Mouse (Mus musculus): ENCODE data around the gene Kif6. TPM values are rescaled to one million over a fixed set of nuclear protein-coding genes. Genes with fewer than 3 reads are reported as not detected.

Gene Kif6
- total RNA-seq, 1 experiment: 0.36 TPM

DNA sequence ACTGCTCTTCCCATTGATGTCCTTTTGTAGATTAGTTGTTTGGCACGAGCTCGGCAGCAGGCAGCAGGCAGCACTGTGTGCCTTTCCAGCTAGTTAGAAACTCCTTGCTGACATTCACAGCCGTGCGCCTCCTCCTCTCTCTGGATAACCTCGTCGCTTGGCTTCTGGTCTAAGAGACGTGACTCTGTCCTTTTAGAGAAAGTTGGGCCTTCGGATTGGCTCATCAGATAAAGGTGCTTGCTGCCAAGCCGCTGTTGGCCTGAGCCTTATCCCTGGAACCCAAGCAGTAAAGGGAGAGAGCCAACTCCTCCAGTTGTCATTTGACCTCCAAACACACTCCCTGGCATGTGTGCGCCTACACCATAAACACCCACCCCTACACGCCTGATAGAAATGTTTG is 123.4 kb downstream of the Kif6 start:
- DNase-seq (ENCODE audit: low read depth, low spot score): no peak
- no peaks in the 10 kb centered on the region for H3K4me1 ChIP-seq (ENCODE audit: control insufficient read depth in 2 of 2, insufficient read depth in 2 of 2, low read length in 2 of 2, poor library complexity in 1 of 2)
- H3K36me3 ChIP-seq (ENCODE audit: control insufficient read depth, insufficient read depth, low read length, poor library complexity, severe bottlenecking): no peaks in the 10 kb centered on the region
- no peak overlapping the region for H3K4me3 ChIP-seq (ENCODE audit: insufficient read depth in 1 of 2, low read depth in 1 of 2, low read length in 2 of 2, poor library complexity in 1 of 2, severe bottlenecking in 1 of 2)
- H3K27ac ChIP-seq (ENCODE audit: insufficient read depth, low read depth, low read length, poor library complexity, severe bottlenecking): no peak overlapping the region
- no peak overlapping the region for H3K9ac ChIP-seq (ENCODE audit: insufficient read depth, low read depth, low read length, poor library complexity, severe bottlenecking)
- in situ Hi-C loops (cut with MboI; ENCODE audit: low sequenced_read_pairs in 2 of 2, unreplicated experiment in 2 of 2): no loop called here
- TF ChIP-seq ZNF384 (IDR thresholded peaks at IDR 0.05; ENCODE audit: low read depth, low read length): no peak
- TF ChIP-seq MAFK (IDR thresholded peaks at IDR 0.05; ENCODE audit: insufficient read depth, low read depth, low read length): no peak
- no peak for TF ChIP-seq CHD2 (IDR thresholded peaks at IDR 0.05; ENCODE audit: low read depth, low read length)
- TF ChIP-seq HCFC1 (IDR thresholded peaks at IDR 0.05; ENCODE audit: borderline replicate concordance, insufficient read depth, low read length): no peak
- no peak for TF ChIP-seq ZC3H11A (IDR thresholded peaks at IDR 0.05; ENCODE audit: borderline replicate concordance, low read depth, low read length)
- H3K9me3 ChIP-seq (ENCODE audit: control insufficient read depth, insufficient read depth, low read depth, low read length): no peaks in the 10 kb centered on the region

DNA sequence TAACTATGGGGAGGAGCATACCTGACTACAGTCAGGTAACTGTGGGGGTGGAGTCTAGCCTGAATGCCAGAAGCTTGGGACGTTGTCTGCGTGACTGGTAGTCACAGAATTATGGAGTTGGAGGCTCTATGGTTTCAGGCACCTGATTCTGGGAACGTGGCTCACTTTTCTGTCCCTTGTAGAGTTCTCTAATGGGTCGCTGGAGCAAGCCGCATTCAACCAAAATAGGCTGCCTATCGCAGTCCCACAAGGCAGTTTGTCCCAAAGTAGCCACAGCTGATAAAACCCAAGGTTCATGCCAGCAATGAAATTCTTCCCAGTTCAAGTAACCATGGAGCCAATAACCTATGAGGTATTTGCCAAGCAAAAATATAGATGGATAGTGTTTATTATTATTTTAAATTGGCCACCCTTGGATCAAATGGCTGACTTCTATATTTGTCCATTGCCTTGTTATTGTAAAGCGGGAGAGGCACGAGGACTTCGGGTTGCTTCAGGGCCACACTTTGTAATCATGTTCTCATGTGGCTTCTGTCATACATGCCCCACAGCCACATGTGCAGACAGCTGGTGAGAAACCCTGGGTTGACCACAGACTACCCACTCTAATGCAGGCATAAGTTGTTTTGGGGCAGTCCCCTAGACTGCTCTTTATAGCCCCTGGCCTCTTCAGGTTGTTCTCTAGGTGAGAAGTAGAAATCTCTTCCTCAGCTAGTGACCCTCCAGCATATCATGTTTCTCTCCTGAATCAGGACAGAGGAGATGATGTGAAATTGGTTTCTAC is 125.2 kb downstream of the Kif6 start:
- in situ Hi-C loops (cut with MboI; ENCODE audit: low sequenced_read_pairs in 2 of 2, unreplicated experiment in 2 of 2): no loop called here
- Histone ChIP-seq H3K36me3 (ENCODE audit: control insufficient read depth, insufficient read depth, low read length, poor library complexity, severe bottlenecking) (no peaks in the 10 kb centered on the region), H3K9ac (ENCODE audit: insufficient read depth, low read depth, low read length, poor library complexity, severe bottlenecking) (no peak overlapping the region), H3K4me1 (ENCODE audit: control insufficient read depth in 2 of 2, insufficient read depth in 2 of 2, low read length in 2 of 2, poor library complexity in 1 of 2) (no peaks in the 10 kb centered on the region), H3K4me3 (ENCODE audit: insufficient read depth in 1 of 2, low read depth in 1 of 2, low read length in 2 of 2, poor library complexity in 1 of 2, severe bottlenecking in 1 of 2) (no peak overlapping the region), H3K27ac (ENCODE audit: insufficient read depth, low read depth, low read length, poor library complexity, severe bottlenecking) (no peak overlapping the region), H3K9me3 (ENCODE audit: control insufficient read depth, insufficient read depth, low read depth, low read length) (no peaks in the 10 kb centered on the region)
- TF ChIP-seq ZC3H11A (IDR thresholded peaks at IDR 0.05; ENCODE audit: borderline replicate concordance, low read depth, low read length): no peak
- no peak for DNase-seq (ENCODE audit: low read depth, low spot score)

DNA sequence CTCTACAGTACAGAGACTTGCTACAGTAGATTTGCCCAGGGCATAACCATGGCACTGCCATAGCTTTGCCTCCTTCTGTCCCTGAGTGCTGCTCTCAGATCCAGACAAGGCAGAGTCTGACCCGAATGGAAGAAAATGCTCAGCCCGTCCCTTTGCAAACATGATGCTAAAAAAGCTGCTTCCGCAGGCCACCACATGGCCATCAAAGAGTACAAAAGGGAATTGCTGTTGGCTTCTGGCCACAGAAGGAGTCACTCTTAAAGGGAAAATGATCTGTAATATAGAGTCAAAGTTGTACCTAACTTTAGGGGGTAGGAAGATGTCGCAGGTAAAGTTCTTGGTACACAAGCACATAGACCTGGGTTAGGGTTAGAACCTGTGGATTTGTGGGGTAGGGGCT is 126.2 kb downstream of the Kif6 start:
- TF ChIP-seq MAFK (IDR thresholded peaks at IDR 0.05; ENCODE audit: insufficient read depth, low read depth, low read length) (no peak), ZC3H11A (IDR thresholded peaks at IDR 0.05; ENCODE audit: borderline replicate concordance, low read depth, low read length) (no peak), CHD2 (IDR thresholded peaks at IDR 0.05; ENCODE audit: low read depth, low read length) (no peak), ZNF384 (IDR thresholded peaks at IDR 0.05; ENCODE audit: low read depth, low read length) (no peak), HCFC1 (IDR thresholded peaks at IDR 0.05; ENCODE audit: borderline replicate concordance, insufficient read depth, low read length) (no peak)

DNA sequence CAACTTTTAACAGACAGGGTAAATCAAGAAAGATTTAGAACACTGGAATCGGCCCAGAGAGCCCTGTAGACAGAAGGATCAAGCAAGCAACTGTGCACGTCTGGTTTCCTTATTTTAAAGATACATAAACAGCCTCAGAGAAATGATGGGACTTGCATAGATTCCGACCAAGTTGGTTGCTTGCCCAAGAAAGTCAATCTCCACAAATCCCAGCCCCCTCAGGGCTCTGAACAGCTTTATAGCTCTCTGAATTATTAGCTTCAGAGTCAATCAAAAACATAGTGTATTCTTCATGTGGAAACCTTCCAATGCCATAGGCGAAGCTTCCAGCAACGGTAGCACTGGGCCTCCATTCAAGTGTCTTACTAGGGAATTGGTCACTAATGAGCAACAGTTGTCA is 127.0 kb downstream of the Kif6 start:
- Histone ChIP-seq H3K4me1 (ENCODE audit: control insufficient read depth in 2 of 2, insufficient read depth in 2 of 2, low read length in 2 of 2, poor library complexity in 1 of 2) (no peaks in the 10 kb centered on the region), H3K9me3 (ENCODE audit: control insufficient read depth, insufficient read depth, low read depth, low read length) (no peaks in the 10 kb centered on the region), H3K4me3 (ENCODE audit: insufficient read depth in 1 of 2, low read depth in 1 of 2, low read length in 2 of 2, poor library complexity in 1 of 2, severe bottlenecking in 1 of 2) (no peak overlapping the region), H3K36me3 (ENCODE audit: control insufficient read depth, insufficient read depth, low read length, poor library complexity, severe bottlenecking) (no peaks in the 10 kb centered on the region), H3K9ac (ENCODE audit: insufficient read depth, low read depth, low read length, poor library complexity, severe bottlenecking) (no peak overlapping the region), H3K27ac (ENCODE audit: insufficient read depth, low read depth, low read length, poor library complexity, severe bottlenecking) (no peak overlapping the region)
- DNase-seq (ENCODE audit: low read depth, low spot score): no peak
- TF ChIP-seq MAFK (IDR thresholded peaks at IDR 0.05; ENCODE audit: insufficient read depth, low read depth, low read length) (no peak), HCFC1 (IDR thresholded peaks at IDR 0.05; ENCODE audit: borderline replicate concordance, insufficient read depth, low read length) (no peak), CHD2 (IDR thresholded peaks at IDR 0.05; ENCODE audit: low read depth, low read length) (no peak), ZNF384 (IDR thresholded peaks at IDR 0.05; ENCODE audit: low read depth, low read length) (no peak), ZC3H11A (IDR thresholded peaks at IDR 0.05; ENCODE audit: borderline replicate concordance, low read depth, low read length) (no peak)
- in situ Hi-C loops (cut with MboI; ENCODE audit: low sequenced_read_pairs in 2 of 2, unreplicated experiment in 2 of 2): no loop called here

More for the DNA sequence above, 126.2 kb downstream of the Kif6 start:
- Histone ChIP-seq H3K9me3 (ENCODE audit: control insufficient read depth, insufficient read depth, low read depth, low read length) (no peaks in the 10 kb centered on the region), H3K4me1 (ENCODE audit: control insufficient read depth in 2 of 2, insufficient read depth in 2 of 2, low read length in 2 of 2, poor library complexity in 1 of 2) (no peaks in the 10 kb centered on the region), H3K4me3 (ENCODE audit: insufficient read depth in 1 of 2, low read depth in 1 of 2, low read length in 2 of 2, poor library complexity in 1 of 2, severe bottlenecking in 1 of 2) (no peak overlapping the region), H3K36me3 (ENCODE audit: control insufficient read depth, insufficient read depth, low read length, poor library complexity, severe bottlenecking) (no peaks in the 10 kb centered on the region), H3K9ac (ENCODE audit: insufficient read depth, low read depth, low read length, poor library complexity, severe bottlenecking) (no peak overlapping the region), H3K27ac (ENCODE audit: insufficient read depth, low read depth, low read length, poor library complexity, severe bottlenecking) (no peak overlapping the region)
- DNase-seq (ENCODE audit: low read depth, low spot score): no peak
- in situ Hi-C loops (cut with MboI; ENCODE audit: low sequenced_read_pairs in 2 of 2, unreplicated experiment in 2 of 2): no loop called here

All from ES-E14 (cell line).